Mouse (Mus musculus) G1E (cell line): ENCODE results near the gene Tmem237. TPM values are rescaled to one million over a fixed set of nuclear protein-coding genes. Genes with fewer than 3 reads are reported as not detected.

Experiments
- ATAC-seq: 2 replicates; pipeline ENCODE4 v1.8.0; 2016; ENCODE audit warnings: mild to moderate bottlenecking; ENCODE audit not compliant: insufficient number of reproducible peaks, poor library complexity, low FRiP score, severe bottlenecking; ENCODE audit errors: extremely low read depth
- DNase-seq: peaks from one replicate; pipeline ENCODE4 v3.0.0; 2012; ENCODE audit warnings: low spot score
- H3K27me3 ChIP-seq: 2 replicates; pipeline ENCODE4 v1.6.1; 2012; ENCODE audit warnings: mild to moderate bottlenecking, low read length, inconsistent platforms; ENCODE audit not compliant: insufficient read depth
- H3K36me3 ChIP-seq: replicated peaks from 2 replicates; pipeline ENCODE3; 2012; ENCODE audit warnings: mild to moderate bottlenecking, inconsistent platforms
- H3K4me1 ChIP-seq: 2 replicates; pipeline ENCODE4 v1.6.1; 2012; ENCODE audit warnings: low read depth, low read length, inconsistent platforms, mixed read lengths; ENCODE audit not compliant: insufficient read depth
- H3K4me3 ChIP-seq: 2 replicates; pipeline ENCODE4 v1.5.1; 2012; ENCODE audit warnings: low read depth, mild to moderate bottlenecking, inconsistent platforms, low read length, moderate library complexity, mixed read lengths
- H3K9me3 ChIP-seq: replicated peaks from 2 replicates; pipeline ENCODE4 v1.6.1; 2012; ENCODE audit warnings: inconsistent platforms
- CTCF ChIP-seq: IDR thresholded peaks from 2 replicates; pipeline ENCODE4 v1.5.1; 2012; ENCODE audit warnings: low read depth, low read length, inconsistent platforms, mixed read lengths
- GATA1 ChIP-seq: IDR thresholded peaks from 2 replicates; pipeline ENCODE4 v1.6.1; 2012; ENCODE audit warnings: borderline replicate concordance, low read length, inconsistent platforms, mixed read lengths
- GATA2 ChIP-seq: IDR thresholded peaks from 2 replicates; pipeline ENCODE4 v1.6.1; 2012; ENCODE audit warnings: low read depth, low read length, inconsistent platforms, borderline replicate concordance
- POLR2AphosphoS5 ChIP-seq: IDR thresholded peaks from 2 replicates; pipeline ENCODE4 v1.6.1; 2012; ENCODE audit warnings: low read depth, low read length, inconsistent platforms; ENCODE audit not compliant: insufficient replicate concordance
- TAL1 ChIP-seq: conservative IDR thresholded peaks from 2 replicates; pipeline ENCODE4 v1.6.1; 2012; ENCODE audit warnings: low read depth, low read length, inconsistent platforms, mixed read lengths
- polyA plus RNA-seq: library from polyadenylated mRNA; stranded (reverse); fragments of >175 nt; gene quantifications from 2 replicates; pipeline ENCODE4 v1.2.3, GENCODE M21; 2012
- total RNA-seq, 2 experiments: library from RNA; stranded (forward) in 1 of 2; stranded (reverse) in 1 of 2; fragments of 200-1000 nt in 1 of 2; fragments of >200 nt in 1 of 2; fragmentation: Nextera tagmentation in 1 of 2; gene quantifications; 2 replicates each; pipeline ENCODE4 v1.2.3; 2014 to 2017

Tmem237 gene
- total and polyA plus RNA-seq, 3 experiments, result 3.3 to 39.0 (median 9.7) TPM

- peaks cover 32% of the 10 kb centered on the region for H3K27me3 ChIP-seq
- ATAC-seq (no peak), DNase-seq (no peak)
- no peak for TF ChIP-seq TAL1
- TF ChIP-seq CTCF, result no peak
- TF ChIP-seq GATA1, result no peak
- no peak for TF ChIP-seq GATA2
- TF ChIP-seq POLR2AphosphoS5, result no peak
- H3K9me3 ChIP-seq, result no peaks in the 10 kb centered on the region
- peaks cover 5% of the 10 kb centered on the region for H3K4me1 ChIP-seq
- no peak overlapping the region for H3K4me3 ChIP-seq
- H3K36me3 ChIP-seq, result peaks cover 2% of the 10 kb centered on the region
Measured at GRCm38 (mm10) chr1:59125558-59125957, 5.3 kb upstream of the Tmem237 start.

- Histone ChIP-seq H3K9me3 (no peaks in the 10 kb centered on the region), H3K27me3 (no peaks in the 10 kb centered on the region), H3K36me3 (peaks cover 38% of the 10 kb centered on the region), H3K4me1 (no peaks in the 10 kb centered on the region), H3K4me3 (no peak overlapping the region)
- DNase-seq (no peak), ATAC-seq (no peak)
- TF ChIP-seq GATA2 (no peak), CTCF (no peak), POLR2AphosphoS5 (no peak), GATA1 (no peak), TAL1 (no peak)
Measured at GRCm38 (mm10) chr1:59110524-59110923, 9.7 kb downstream of the Tmem237 start.

DNA sequence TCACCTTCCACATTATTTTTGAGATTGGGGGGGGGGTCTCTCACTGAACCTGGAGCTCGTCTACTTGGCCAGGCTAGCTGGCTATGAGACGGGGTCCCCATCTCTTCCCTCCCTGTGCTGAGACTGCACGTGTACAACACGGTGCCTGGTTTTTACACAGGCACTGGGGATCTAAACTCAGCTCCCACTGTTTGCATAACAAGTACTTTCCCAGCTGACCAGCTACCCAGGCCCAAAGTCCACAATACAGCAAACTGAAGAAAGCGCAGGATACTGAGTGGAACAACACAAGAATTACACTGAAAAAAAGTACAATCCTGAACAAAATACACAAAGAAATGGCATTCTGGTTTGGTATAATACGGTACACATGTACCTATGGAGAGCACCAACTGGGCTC, 18.1 kb downstream of the Tmem237 start:
- peaks cover 5% of the 10 kb centered on the region for H3K36me3 ChIP-seq
- ATAC-seq, result no peak
- H3K4me3 ChIP-seq, result no peak overlapping the region
- no peaks in the 10 kb centered on the region for H3K4me1 ChIP-seq
- no peaks in the 10 kb centered on the region for H3K9me3 ChIP-seq
- TF ChIP-seq GATA2 (no peak), GATA1 (no peak), CTCF (no peak), TAL1 (no peak), POLR2AphosphoS5 (no peak)
- no peak for DNase-seq
- H3K27me3 ChIP-seq, result peaks cover 2% of the 10 kb centered on the region; the same call in 1 of the 2 replicates

GRCm38 (mm10) chr1:59101020-59101419, 19.2 kb downstream of the Tmem237 start:
- Histone ChIP-seq H3K4me3 (no peak overlapping the region), H3K9me3 (no peaks in the 10 kb centered on the region), H3K27me3 (peaks cover 5% of the 10 kb centered on the region), H3K36me3 (peaks cover 5% of the 10 kb centered on the region), H3K4me1 (no peaks in the 10 kb centered on the region)
- DNase-seq, result no peak
- TF ChIP-seq GATA1 (no peak), CTCF (no peak), POLR2AphosphoS5 (no peak), TAL1 (no peak), GATA2 (no peak)
- no peak for ATAC-seq

- Histone ChIP-seq H3K36me3 (peaks cover 3% of the 10 kb centered on the region), H3K9me3 (no peaks in the 10 kb centered on the region), H3K4me1 (peaks cover 5% of the 10 kb centered on the region; the same call in 1 of the 2 replicates), H3K27me3 (peaks cover 22% of the 10 kb centered on the region), H3K4me3 (no peak within 1 kb of the TSS)
- ATAC-seq (no peak), DNase-seq (no peak)
- TF ChIP-seq GATA2, result no peak
- TF ChIP-seq TAL1, result no peak
- no peak for TF ChIP-seq GATA1
- no peak for TF ChIP-seq POLR2AphosphoS5
- no peak for TF ChIP-seq CTCF
Measured at GRCm38 (mm10) chr1:59094705-59095104, 25.5 kb downstream of the Tmem237 start, which contains the start of gene C2cd6. TSS of gene C2cd6 (minus strand) at chr1:59094900.

DNA sequence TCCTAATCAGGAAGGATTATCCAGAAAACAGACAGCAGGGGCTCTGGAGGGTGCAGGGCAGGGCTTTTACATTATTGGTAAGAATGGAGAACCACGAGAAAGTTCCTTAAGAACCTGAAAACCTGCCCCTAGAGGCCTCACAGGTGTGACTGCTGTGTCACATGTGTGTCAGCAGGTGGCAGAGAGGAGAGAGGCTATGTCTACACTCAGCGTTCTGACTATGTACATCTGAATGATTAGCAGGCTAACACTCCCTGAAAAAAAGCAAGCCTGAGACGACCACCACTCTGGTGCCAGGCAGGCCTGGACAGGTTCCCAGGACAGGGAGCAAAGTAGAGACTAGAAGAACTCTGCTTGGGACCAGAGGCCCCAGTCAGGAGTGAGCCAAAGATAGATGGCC, 49.3 kb downstream of the Tmem237 start:
- no peak for ATAC-seq
- Histone ChIP-seq H3K27me3 (peaks cover 20% of the 10 kb centered on the region), H3K4me3 (no peak overlapping the region), H3K9me3 (no peaks in the 10 kb centered on the region), H3K36me3 (no peaks in the 10 kb centered on the region), H3K4me1 (peaks cover 6% of the 10 kb centered on the region)
- no peak for DNase-seq
- no peak for TF ChIP-seq CTCF

GRCm38 (mm10) chr1:59067976-59068375, 52.2 kb downstream of the Tmem237 start:
- H3K4me1 ChIP-seq, result peaks cover 2% of the 10 kb centered on the region
- H3K36me3 ChIP-seq, result no peaks in the 10 kb centered on the region
- no peak overlapping the region for H3K4me3 ChIP-seq
- no peaks in the 10 kb centered on the region for H3K9me3 ChIP-seq
- DNase-seq, result no peak
- ATAC-seq, result no peak
- TF ChIP-seq CTCF (no peak), GATA2 (no peak), TAL1 (no peak), GATA1 (no peak), POLR2AphosphoS5 (no peak)
- H3K27me3 ChIP-seq, result peaks cover 15% of the 10 kb centered on the region
